Mouse (Mus musculus): ENCODE data around the gene Stat3.

Gene Stat3

GRCm38 (mm10) chr11:100918007-100918406 lies 21.3 kb downstream of the Stat3 start:
- no peak for DNase-seq

- DNase-seq: no peak
These were observed 22.8 kb downstream of the Stat3 start for GRCm38 (mm10) chr11:100916432-100916971.

- no peak for DNase-seq
These were observed 24.3 kb downstream of the Stat3 start for GRCm38 (mm10) chr11:100915063-100915462.

GRCm38 (mm10) chr11:100914415-100914814 lies 24.9 kb downstream of the Stat3 start:
- no peak for DNase-seq

- DNase-seq: no peak
These were observed 26.8 kb downstream of the Stat3 start for GRCm38 (mm10) chr11:100912401-100913155.

GRCm38 (mm10) chr11:100908567-100908966 lies 30.8 kb downstream of the Stat3 start:
- DNase-seq: no peak

GRCm38 (mm10) chr11:100908112-100908511 lies 31.2 kb downstream of the Stat3 start:
- no peak for DNase-seq

GRCm38 (mm10) chr11:100906885-100907284 lies 32.5 kb downstream of the Stat3 start:
- no peak for DNase-seq

- DNase-seq: no peak
These were observed 33.4 kb downstream of the Stat3 start for GRCm38 (mm10) chr11:100905929-100906328.

GRCm38 (mm10) chr11:100904580-100905351 lies 34.6 kb downstream of the Stat3 start:
- no peak for DNase-seq

GRCm38 (mm10) chr11:100898441-100899199 lies 40.7 kb downstream of the Stat3 start:
- peak; percentile 39 for DNase-seq

- DNase-seq: peak; percentile 67
These were observed 41.8 kb downstream of the Stat3 start for GRCm38 (mm10) chr11:100897294-100898231.

GRCm38 (mm10) chr11:100896078-100896477 lies 43.3 kb downstream of the Stat3 start:
- DNase-seq: no peak

- no peak for DNase-seq
These were observed 45.0 kb downstream of the Stat3 start for GRCm38 (mm10) chr11:100894146-100894918.

- peak; percentile 93 for DNase-seq
These were observed 45.9 kb downstream of the Stat3 start for GRCm38 (mm10) chr11:100893482-100893881.

- DNase-seq: no peak
These were observed 46.9 kb downstream of the Stat3 start for GRCm38 (mm10) chr11:100892435-100892834.

- peak; percentile 80 for DNase-seq
These were observed 47.9 kb downstream of the Stat3 start for GRCm38 (mm10) chr11:100891256-100892123.

- no peak for DNase-seq
These were observed 48.9 kb downstream of the Stat3 start for GRCm38 (mm10) chr11:100890481-100890880.

- DNase-seq: no peak
These were observed 51.0 kb downstream of the Stat3 start for GRCm38 (mm10) chr11:100888348-100888820.

- no peak for DNase-seq
These were observed 51.6 kb downstream of the Stat3 start for GRCm38 (mm10) chr11:100887764-100888163.
